Mouse (Mus musculus): ENCODE measurements around the gene Ntrk1.
"Not testable (repeated sequence)": the region's sequence is repeated elsewhere in the genome, so short reads cannot be mapped to it uniquely, and the experiment has no call there.

The Ntrk1 gene

GRCm38 (mm10) chr3:87794922-87795325 is at the start of gene Ntrk1:
Gene Ntrk1 (minus strand): TSS chr3:87795162.
- DNase-seq, result no peak

GRCm38 (mm10) chr3:87840858-87841257 is 45.9 kb upstream of the Ntrk1 start:
- DNase-seq, result no peak

DNA sequence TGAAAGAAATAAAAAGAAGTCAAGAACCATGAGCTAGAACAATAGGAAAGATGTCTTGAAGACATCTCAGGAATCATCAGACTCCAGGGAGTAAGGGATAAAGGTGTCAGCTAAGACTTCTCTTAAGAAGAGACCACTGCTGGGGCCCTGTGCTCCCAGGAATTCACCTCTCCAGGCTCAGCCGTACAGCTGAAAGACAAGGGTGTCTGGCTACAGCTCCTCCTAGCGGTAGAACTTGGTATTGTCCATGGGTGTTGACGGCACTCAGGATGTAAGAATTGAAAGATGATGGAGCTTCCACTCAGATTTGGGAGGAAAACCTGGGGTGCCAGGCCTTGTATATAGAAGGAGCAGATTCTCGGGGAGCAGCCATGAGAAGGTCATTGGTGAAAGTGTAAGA is 43.7 kb upstream of the Ntrk1 start:
- DNase-seq, result peak; percentile 78

GRCm38 (mm10) chr3:87833482-87833881 is 38.5 kb upstream of the Ntrk1 start:
- DNase-seq, result no peak

- DNase-seq, result no peak
Measured at GRCm38 (mm10) chr3:87832109-87832859, 37.3 kb upstream of the Ntrk1 start.

DNA sequence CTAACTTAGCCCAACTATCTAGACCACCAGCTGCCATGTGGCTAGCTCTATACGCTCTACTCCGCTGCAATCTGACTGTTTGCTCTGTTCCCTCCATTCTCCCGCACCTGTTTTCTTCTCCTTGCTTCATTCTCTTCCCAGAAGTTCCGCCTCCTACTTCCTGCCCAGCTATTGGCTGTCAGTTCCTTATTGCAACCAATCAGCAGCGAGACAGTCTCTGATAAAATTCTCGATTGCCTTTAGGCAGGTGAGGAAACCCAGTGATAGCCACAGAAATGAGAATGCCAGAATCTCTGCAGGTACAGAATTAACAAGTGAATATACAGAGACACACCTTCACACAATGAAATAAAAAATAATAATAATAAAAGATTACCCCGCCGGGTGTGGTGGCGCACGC is 34.1 kb upstream of the Ntrk1 start:
- DNase-seq, result no peak

DNA sequence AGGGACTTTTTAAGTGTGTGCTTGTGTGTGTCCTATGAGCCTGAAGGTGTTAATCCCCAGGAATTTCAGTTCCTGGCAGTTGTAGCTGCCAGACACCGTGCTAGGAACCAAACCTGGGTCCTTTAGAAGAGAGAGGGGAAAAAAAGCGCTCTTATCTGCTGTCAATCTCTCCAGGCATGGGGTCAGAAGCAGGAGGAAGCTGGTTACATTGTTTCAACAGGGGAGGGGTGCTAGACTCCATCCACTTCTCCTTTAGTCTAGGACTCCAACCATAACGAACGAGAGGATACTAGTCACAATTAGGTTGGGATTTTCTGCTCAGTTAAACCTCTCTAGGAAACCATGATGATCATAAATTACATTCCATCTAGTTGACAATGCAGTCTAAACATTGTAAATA is 33.5 kb upstream of the Ntrk1 start:
- no peak for DNase-seq

DNA sequence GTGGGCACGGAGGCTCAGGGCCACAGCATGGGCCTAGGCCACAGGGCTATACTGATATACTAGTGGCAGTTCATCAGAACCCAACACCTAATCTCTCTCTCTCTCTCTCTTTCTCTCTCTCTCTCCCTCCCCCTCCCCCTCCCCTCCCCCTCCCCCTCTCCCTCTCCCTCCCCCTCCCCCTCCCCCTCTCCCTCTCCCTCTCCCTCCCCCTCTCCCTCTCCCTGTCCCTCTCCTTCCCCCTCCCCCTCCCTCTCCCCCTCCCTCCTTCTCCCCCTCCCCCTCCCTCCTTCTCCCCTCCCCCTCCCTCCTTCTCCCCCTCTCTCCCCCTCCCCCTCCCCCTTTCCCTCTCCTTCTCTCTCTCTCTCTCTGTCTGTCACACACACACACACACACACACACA is 29.2 kb upstream of the Ntrk1 start, which contains the start of gene Pear1:
TSS of gene Pear1 (minus strand) at position 101 of the 400 bp plus-strand sequence.
- DNase-seq, result not testable (repeated sequence)

GRCm38 (mm10) chr3:87818226-87818625 is 23.3 kb upstream of the Ntrk1 start:
- DNase-seq, result no peak

DNA sequence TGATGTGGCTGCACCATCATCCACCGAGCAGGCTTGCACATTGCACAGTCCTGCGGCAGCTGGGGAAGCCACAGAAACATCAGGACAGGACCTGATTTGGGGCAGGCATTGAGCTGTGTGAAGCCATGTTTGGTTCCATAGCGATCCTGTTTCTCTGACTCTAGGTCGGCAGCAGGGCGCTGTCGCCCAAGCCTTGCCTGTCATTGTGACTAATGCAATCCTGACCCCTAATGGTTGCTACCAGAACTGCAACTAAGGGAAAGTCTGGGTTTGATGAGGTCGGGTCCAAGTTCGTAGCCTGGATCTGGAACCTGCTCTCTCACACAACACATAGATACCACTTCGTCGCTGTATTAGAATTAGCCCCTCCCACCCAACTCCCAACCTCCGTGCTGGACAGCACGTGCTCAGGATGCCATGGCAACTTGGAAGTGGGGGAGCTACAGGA is 21.7 kb upstream of the Ntrk1 start:
- peak; percentile 84 for DNase-seq

GRCm38 (mm10) chr3:87816166-87816565 is 21.2 kb upstream of the Ntrk1 start:
- DNase-seq, result peak; percentile 34

DNA sequence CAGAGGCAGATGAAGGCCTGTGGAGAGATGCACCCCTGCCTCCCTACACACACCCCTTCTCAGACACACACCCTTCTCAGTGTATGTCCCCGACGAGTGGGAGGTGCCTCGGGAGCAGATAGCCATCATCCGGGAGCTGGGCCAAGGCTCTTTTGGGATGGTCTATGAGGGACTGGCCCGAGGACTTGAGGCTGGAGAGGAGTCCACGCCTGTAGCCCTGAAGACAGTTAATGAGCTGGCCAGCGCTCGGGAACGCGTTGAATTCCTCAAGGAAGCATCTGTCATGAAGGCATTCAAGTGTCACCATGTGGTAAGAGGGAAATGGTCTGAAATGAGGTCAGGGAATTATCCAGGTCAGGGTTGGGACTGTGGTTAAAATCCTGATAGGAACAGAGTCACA is 17.9 kb upstream of the Ntrk1 start:
- peak; percentile 26 for DNase-seq

- DNase-seq, result no peak
Measured at GRCm38 (mm10) chr3:87812413-87812812, 17.5 kb upstream of the Ntrk1 start.

DNA sequence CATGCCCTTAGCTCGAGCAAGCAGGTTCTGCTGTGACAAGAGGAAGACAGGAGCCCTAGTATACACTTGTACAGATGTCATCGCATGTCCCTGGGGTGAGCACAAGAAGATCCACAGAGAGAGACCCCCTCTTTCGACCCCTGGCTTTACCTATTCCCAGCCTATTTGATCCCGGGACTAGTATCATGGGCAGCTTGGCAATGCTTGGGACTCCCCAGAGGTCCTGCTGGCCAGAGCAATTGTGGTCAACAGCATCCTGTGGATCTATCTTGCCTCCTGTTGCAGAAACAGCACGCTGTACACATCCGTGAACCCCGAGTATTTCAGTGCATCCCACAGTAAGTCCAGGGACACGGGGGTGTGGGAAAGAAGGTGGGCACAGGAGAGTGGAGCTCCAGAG is 16.3 kb upstream of the Ntrk1 start:
- no peak for DNase-seq

- no peak for DNase-seq
Measured at GRCm38 (mm10) chr3:87809322-87809962, 14.5 kb upstream of the Ntrk1 start.

DNA sequence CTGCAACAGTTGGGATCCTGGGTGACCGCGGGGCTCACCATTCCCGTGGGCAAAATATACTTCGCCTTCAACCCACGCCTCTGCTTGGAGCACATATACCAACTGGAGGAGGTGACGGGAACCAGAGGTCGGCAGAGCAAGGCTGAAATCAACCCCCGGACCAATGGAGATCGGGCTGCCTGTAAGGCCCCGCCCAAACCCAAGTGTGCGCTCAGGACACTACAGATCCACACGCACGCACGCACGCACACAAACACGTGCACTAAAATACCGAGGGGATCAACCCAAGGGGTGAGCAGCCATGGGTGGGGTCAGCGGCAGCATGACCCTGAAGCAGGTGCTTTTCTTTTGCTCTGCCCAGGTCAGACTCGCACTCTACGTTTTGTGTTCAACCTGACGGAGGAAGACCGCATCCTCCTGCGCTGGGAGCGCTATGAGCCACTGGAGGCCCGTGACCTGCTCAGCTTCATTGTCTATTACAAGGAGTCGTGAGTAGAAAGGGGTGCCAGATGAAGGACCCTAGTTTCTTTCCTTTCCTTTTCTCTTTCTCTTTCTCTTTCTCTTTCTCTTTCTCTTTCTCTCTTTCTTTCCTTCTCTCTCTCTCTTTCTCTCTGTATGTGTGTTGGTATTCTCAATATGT is 9.2 kb upstream of the Ntrk1 start:
- DNase-seq, result no peak

DNA sequence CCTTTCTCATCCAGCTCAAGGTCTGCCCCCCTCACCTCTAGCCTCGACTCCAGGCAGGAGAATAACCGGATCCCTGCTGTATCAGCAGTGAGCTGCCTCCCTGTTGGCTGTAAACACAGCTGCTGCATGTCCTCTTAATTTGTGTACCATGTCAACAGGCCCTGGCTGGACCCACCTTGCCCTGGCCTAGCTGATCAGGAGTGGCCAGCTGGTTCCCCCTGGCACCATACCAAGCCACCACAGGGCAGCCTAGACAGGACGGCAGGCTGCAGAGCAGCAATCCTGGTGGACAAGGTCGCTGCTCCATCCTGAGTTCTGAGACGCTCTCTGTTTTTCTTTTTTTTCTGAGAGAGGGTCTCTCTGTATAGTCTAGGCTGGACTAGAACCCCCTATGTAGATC is 6.7 kb upstream of the Ntrk1 start:
- DNase-seq, result no peak

DNA sequence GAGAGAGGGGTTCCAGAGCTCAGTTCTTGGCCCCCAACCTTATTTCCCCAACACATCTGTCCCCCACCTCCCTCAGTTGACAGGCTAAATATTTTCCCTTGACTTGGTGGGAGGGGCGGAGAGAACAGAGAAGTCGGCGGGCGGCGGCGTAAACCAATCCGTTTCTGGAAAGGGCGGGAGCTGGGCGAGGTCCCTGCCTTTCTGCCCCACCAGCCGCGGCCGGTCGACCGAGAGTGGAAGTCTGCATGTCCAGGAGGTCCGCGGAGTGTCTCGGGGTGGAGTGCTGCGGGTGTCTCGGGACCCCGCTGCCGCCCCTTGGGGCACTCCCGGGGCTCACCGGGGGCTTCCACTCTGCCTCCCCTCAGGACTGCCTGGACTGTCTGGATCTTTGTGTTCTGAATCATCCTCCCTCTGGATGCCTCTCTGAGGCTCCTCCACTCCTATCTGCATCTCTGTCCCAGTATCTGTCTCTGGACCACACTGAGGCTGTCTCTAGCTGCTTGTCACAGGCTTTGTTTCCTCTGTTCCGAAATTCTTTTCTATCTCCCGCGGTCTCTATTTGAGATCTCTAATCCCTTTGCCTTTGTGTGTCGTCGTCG is 1.9 kb upstream of the Ntrk1 start, which contains the start of gene Insrr:
TSS of gene Insrr (plus strand) at position 216 of the 599 bp plus-strand sequence.
- DNase-seq, result no peak

- peak; percentile 59 for DNase-seq
Measured at GRCm38 (mm10) chr3:87795336-87796277, 645 bp upstream of the Ntrk1 start.

GRCm38 (mm10) chr3:87789768-87790167 is 5.2 kb downstream of the Ntrk1 start:
- no peak for DNase-seq

DNA sequence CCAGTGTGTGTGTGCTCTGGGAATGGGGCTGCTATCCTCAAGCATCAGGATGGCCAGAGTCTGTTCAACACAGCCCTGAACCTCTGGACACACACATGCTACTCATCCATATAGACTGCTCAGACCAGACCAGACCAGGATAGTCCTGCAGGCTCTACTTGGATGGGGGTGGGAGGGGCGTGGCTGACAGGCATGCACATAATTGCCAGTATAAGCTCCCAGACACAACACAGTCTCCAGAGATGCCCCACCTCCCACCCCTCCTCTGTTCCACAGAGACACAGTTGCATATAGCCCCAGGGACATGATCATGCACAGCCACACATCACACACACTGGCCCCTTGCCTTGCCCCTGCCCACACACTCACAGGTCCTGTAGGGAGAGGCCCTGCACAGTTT is 5.7 kb downstream of the Ntrk1 start:
- DNase-seq, result no peak

GRCm38 (mm10) chr3:87785626-87786214 is 9.2 kb downstream of the Ntrk1 start:
- DNase-seq, result no peak

Measured in kidney, adult 9 months (tissue).